Mouse (Mus musculus) spleen, adult 2 months (tissue): ENCODE results near the gene Gpr135.

ENCODE experiments used
- CTCF ChIP-seq: fragments of 200-500 bp; IDR thresholded peaks from 2 replicates; pipeline ENCODE4 v1.5.1; 2011; ENCODE audit warnings: mild to moderate bottlenecking, inconsistent platforms; ENCODE audit not compliant: insufficient read depth, insufficient read length, insufficient replicate concordance; ENCODE audit errors: extremely low read depth
- POLR2A ChIP-seq: fragments of 200-500 bp; IDR thresholded peaks from 2 replicates; pipeline ENCODE4 v1.6.1; 2011; ENCODE audit warnings: low read depth, low read length, inconsistent platforms

GRCm38 (mm10) chr12:72104027-72104426 is 33.1 kb upstream of the Gpr135 start:
- TF ChIP-seq CTCF (no peak), POLR2A (no peak)
